Mouse (Mus musculus) intestine, embryonic 16.5 days (tissue): ENCODE data around the gene Epb41l1. TPM values are rescaled to one million over a fixed set of nuclear protein-coding genes. Genes with fewer than 3 reads are reported as not detected.
"Not testable (repeated sequence)": the region's sequence is repeated elsewhere in the genome, so short reads cannot be mapped to it uniquely, and the experiment has no call there.

Experiments
- ATAC-seq: fragments of 200-750 bp; cut with Nextera tagmentation; 2 replicates; pipeline ENCODE4 v1.8.0; 2017; ENCODE audit warnings: moderate TSS enrichment, moderate library complexity
- H3K27ac ChIP-seq: fragments of 300-500 bp; sonication (generic); 2 replicates; pipeline ENCODE4 v1.5.1; 2014; ENCODE audit warnings: mild to moderate bottlenecking, low read length
- H3K27me3 ChIP-seq: fragments of 300-500 bp; sonication (generic); replicated peaks from 2 replicates; pipeline ENCODE4 v1.6.1; 2014; ENCODE audit warnings: low read length, control low read depth, mixed read lengths; ENCODE audit not compliant: control insufficient read depth, insufficient read depth
- H3K36me3 ChIP-seq: fragments of 300-500 bp; sonication (generic); 2 replicates; pipeline ENCODE4 v1.6.1; 2014; ENCODE audit warnings: low read length, control low read depth; ENCODE audit not compliant: control insufficient read depth, insufficient read depth
- H3K4me1 ChIP-seq: fragments of 300-500 bp; sonication (generic); 2 replicates; pipeline ENCODE4 v1.6.1; 2014; ENCODE audit warnings: low read length, control low read depth, mixed read lengths; ENCODE audit not compliant: control insufficient read depth, insufficient read depth
- H3K4me2 ChIP-seq: fragments of 300-500 bp; sonication (generic); 2 replicates; pipeline ENCODE4 v1.6.1; 2014; ENCODE audit warnings: low read depth, low read length, control low read depth
- H3K4me3 ChIP-seq: fragments of 300-500 bp; sonication (generic); 2 replicates; pipeline ENCODE4 v1.5.1; 2014; ENCODE audit warnings: mild to moderate bottlenecking, low read length
- H3K9ac ChIP-seq: fragments of 300-500 bp; sonication (generic); 2 replicates; pipeline ENCODE4 v1.6.1; 2014; ENCODE audit warnings: low read depth, low read length
- H3K9me3 ChIP-seq: fragments of 300-500 bp; sonication (generic); 2 replicates; pipeline ENCODE4 v1.6.1; 2016; ENCODE audit warnings: low read length, control low read depth; ENCODE audit not compliant: control insufficient read depth
- WGBS: fragments of 180-500 bp; shearing (Covaris S2); extraction: QIAGEN DNeasy Blood & Tissue Kit; methylation state at CpG from one replicate; pipeline ENCODE4 v1.1.7; 2014; 5-methylcytosine and 5-hydroxymethylcytosine counted together
- polyA plus RNA-seq: library from polyadenylated mRNA; unstranded; fragments of >200 nt; fragmentation: Nextera tagmentation; extraction: Ambion mirVana; gene quantifications from 2 replicates; pipeline ENCODE4 v1.2.1, GENCODE M21; 2015

The Epb41l1 gene
- polyA plus RNA-seq, 1 experiment from 2014 or later, result 1.7 TPM

DNA sequence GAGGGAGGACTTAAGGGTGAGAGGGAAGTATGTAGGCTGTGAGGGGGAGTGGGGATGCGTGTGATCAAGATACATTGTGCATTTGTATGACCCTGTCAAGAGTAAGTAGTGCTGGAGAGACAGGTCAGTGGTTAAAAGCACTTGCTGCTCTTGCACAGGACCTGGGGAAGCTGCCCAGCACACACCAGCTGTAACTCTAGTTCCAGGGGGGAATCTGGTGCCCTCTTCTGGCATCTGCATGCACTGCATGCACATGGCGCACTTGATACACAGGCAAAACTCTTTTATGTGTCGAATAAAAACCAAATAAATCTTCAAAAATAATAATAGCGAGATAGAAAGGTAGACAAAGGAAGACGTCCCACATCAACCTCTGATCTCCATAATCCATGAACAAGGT, 77.2 kb downstream of the Epb41l1 start:
- Histone ChIP-seq H3K27ac (no peak overlapping the region), H3K9ac (no peak overlapping the region), H3K4me1 (no peaks in the 10 kb centered on the region), H3K27me3 (no peaks in the 10 kb centered on the region), H3K4me2 (no peak overlapping the region), H3K9me3 (no peaks in the 10 kb centered on the region), H3K4me3 (no peak overlapping the region), H3K36me3 (peaks cover 6% of the 10 kb centered on the region; the same call in 1 of the 2 replicates)
- ATAC-seq, result peak; percentile 52; the same call in 1 of the 2 replicates
- WGBS, result 52% methylated on average over 5 of the region's 5 CpGs

DNA sequence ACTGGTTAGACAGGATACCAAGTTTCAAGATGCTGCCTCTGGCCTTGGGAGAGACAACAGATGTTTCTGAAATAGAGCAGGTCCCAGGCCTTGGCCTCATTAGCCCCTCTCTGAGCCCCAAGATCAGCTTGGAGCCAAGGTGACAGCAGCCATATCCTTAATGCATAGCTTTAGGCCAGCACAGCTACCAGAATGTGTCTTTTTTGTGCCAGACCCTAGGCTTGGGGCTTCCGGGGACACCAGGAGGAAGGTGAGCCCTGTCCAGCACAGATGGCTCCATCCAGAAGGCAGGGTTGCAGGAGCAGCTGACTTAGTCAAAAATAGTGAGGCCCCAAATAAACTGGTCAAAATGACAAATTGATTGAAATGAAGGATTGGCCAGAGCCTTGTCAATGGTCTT, 80.3 kb downstream of the Epb41l1 start:
- Histone ChIP-seq H3K36me3 (0 out of 2 replicates have a peak, but pooled peaks cover 2% of the 10 kb centered on the region), H3K27me3 (no peaks in the 10 kb centered on the region), H3K4me3 (no peak overlapping the region), H3K9ac (no peak overlapping the region), H3K9me3 (no peaks in the 10 kb centered on the region), H3K4me2 (no peak overlapping the region), H3K27ac (no peak overlapping the region), H3K4me1 (no peaks in the 10 kb centered on the region)
- no peak for ATAC-seq
- 88% methylated on average over 1 of the region's 1 CpGs for WGBS

DNA sequence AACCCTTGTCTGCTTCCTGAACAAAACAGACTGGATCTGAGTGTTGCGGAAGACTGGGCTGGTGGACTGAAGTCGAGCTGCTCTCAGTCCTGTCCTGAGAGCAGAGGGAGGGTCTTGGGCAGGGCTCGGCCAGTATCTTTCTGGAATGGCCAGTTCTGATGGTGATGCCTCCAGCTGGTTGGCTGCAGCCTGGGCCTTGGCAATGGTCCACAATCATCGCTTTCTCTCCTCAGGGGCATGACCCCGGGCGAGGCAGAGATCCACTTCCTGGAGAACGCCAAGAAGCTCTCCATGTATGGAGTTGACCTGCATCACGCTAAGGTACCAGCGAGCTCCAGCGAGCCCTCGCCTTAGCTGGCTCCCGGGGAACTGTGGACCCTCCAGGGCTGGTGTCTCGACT, 84.8 kb downstream of the Epb41l1 start:
- no peak for ATAC-seq
- peaks cover 7% of the 10 kb centered on the region; the same call in 1 of the 2 replicates for H3K36me3 ChIP-seq
- H3K9ac ChIP-seq, result no peak overlapping the region

DNA sequence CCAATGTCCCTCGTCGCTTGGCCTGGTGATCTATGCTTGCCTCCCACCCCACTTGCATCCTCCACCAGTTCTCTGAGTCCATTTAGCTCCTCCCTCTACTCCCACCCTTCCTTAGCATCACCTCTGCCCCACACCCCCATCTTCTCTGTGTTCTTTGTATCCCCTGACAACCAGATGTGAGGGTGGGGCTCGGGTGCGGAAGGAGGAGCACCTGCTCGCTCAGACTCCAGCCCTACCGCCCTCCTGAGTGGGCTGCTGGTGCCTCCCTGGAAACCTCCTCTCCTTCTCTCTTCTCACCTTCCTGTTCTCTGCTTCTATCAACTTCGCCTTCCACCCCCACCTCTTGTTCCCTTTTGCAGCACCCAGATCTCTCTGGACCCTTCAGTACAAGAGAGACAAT, 91.3 kb downstream of the Epb41l1 start:
- no peak for ATAC-seq
- H3K36me3 ChIP-seq, result peaks cover 4% of the 10 kb centered on the region; the same call in 1 of the 2 replicates
- H3K9me3 ChIP-seq, result no peaks in the 10 kb centered on the region
- no peak overlapping the region for H3K27ac ChIP-seq
- no peaks in the 10 kb centered on the region for H3K27me3 ChIP-seq
- H3K4me1 ChIP-seq, result no peaks in the 10 kb centered on the region
- WGBS, result 88% methylated on average over 7 of the region's 7 CpGs
- no peak overlapping the region for H3K4me2 ChIP-seq
- no peak overlapping the region for H3K4me3 ChIP-seq
- H3K9ac ChIP-seq, result no peak overlapping the region

More for the DNA sequence above, 84.8 kb downstream of the Epb41l1 start:
- H3K4me1 ChIP-seq, result no peaks in the 10 kb centered on the region
- H3K9me3 ChIP-seq, result no peaks in the 10 kb centered on the region
- H3K4me2 ChIP-seq, result no peak overlapping the region
- no peaks in the 10 kb centered on the region for H3K27me3 ChIP-seq
- no peak overlapping the region for H3K27ac ChIP-seq
- no peak overlapping the region for H3K4me3 ChIP-seq
- WGBS, result 80% methylated on average over 13 of the region's 13 CpGs

DNA sequence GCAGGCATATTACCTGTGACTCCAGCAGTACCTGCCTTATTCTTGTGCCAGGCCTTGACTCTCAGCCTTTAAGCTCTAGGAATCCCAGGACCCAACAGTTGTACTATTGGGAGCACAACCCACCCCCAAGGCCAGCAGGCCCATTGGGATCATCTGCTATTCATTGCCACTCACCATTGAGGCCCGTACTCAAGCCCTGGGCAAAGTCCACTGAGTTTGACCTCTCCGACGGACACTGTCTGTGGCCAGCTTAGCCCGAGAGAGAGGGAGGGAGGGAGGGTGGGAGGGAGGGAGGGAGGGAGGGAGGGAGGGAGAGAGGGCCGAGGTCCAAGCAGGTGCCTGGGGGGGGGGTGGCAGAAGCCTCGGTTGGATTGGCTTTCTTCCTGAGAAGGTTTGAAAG, 91.9 kb downstream of the Epb41l1 start:
- WGBS, result 82% methylated on average over 5 of the region's 6 CpGs
- no peak overlapping the region for H3K4me3 ChIP-seq
- no peak for ATAC-seq

DNA sequence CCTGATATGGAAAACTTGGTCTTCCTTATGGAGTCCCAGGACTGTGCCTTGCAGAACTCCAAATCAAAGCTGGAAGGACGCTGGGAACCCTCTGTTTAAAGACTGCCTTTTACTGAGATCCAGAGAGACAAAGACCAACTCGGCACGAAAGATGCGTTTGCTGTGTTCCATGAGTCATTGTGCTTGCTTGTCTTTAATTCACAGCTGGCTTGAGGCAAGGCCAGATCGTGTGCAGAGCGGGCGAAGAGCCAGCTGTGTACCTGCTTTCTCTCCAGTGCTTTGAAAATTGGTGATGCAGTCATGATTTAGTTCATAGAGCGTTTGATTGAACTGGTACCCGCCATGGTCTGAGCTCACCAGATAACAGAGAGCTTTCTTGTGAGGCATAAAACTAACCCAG, 94.4 kb downstream of the Epb41l1 start:
- Histone ChIP-seq H3K27me3 (no peaks in the 10 kb centered on the region), H3K9me3 (no peaks in the 10 kb centered on the region), H3K4me1 (no peaks in the 10 kb centered on the region), H3K4me3 (no peak overlapping the region), H3K4me2 (no peak overlapping the region), H3K36me3 (peaks cover 4% of the 10 kb centered on the region; the same call in 1 of the 2 replicates), H3K9ac (no peak overlapping the region), H3K27ac (no peak overlapping the region)
- no peak for ATAC-seq
- 86% methylated on average over 9 of the region's 9 CpGs for WGBS

More for the DNA sequence above, 91.9 kb downstream of the Epb41l1 start:
- H3K27ac ChIP-seq, result no peak overlapping the region
- H3K27me3 ChIP-seq, result no peaks in the 10 kb centered on the region
- H3K9ac ChIP-seq, result no peak overlapping the region
- H3K36me3 ChIP-seq, result peaks cover 4% of the 10 kb centered on the region; the same call in 1 of the 2 replicates
- H3K9me3 ChIP-seq, result no peaks in the 10 kb centered on the region
- H3K4me2 ChIP-seq, result no peak overlapping the region
- no peaks in the 10 kb centered on the region for H3K4me1 ChIP-seq

DNA sequence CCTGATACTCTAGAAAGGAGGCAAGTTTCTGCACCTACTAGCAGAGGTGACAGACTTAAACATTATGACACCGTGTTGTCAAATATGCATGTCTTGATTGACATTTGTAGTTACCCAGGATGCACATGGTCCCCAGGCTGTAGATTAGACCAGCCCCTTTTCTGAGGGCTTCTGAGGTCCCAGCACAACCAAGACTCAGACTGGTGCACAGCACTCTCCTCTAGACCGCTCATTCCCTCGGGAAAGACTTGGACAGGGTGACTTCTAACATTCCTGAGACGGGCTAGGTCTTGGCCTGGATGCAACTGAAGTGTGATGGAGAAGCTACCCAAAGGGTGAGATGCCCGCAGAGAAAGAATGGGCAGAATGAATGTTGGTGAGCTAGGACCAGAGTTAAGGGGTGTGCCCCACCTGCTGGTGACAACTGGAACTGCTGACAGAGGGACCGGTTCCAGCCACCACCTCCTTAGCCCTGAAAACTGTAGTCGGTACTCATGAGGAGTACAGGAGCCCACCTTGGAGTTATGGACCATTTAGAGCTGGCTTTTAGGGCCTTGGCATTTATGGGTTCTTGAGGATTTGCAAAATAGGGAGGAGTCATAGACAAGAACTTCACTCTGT, 95.0 kb downstream of the Epb41l1 start:
- Histone ChIP-seq H3K4me3 (no peak overlapping the region), H3K9ac (no peak overlapping the region), H3K27me3 (no peaks in the 10 kb centered on the region), H3K9me3 (no peaks in the 10 kb centered on the region), H3K4me2 (no peak overlapping the region), H3K36me3 (peaks cover 4% of the 10 kb centered on the region; the same call in 1 of the 2 replicates), H3K27ac (no peak overlapping the region), H3K4me1 (no peaks in the 10 kb centered on the region)
- 27% methylated on average over 7 of the region's 7 CpGs for WGBS
- ATAC-seq, result peak; percentile 53; the same call in 1 of the 2 replicates

DNA sequence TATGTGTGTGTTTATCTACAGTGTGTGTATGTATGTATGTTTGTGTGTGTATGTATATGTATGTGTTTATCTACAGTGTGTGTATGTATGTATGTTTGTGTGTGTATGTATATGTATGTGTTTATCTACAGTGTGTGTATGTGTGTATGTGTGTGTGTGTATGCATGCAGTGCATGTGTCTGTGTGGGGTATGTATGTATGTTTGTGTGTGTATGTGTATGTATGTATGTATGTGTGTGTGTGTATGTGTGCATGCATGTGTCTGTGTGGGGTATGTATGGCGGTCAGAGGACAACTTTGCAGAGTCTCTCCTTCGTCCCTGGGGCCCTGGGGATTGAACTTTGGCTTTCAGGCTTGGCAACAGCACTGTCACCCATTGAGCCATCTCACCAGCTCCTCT, 96.0 kb downstream of the Epb41l1 start:
- not testable (repeated sequence) for H3K27ac ChIP-seq, H3K4me2 ChIP-seq, H3K4me3 ChIP-seq, H3K36me3 ChIP-seq, H3K27me3 ChIP-seq, H3K9me3 ChIP-seq, H3K4me1 ChIP-seq, H3K9ac ChIP-seq
- 0 out of 2 replicates have a peak, but pooled peaks have one; percentile 60 for ATAC-seq
- 77% methylated on average over 2 of the region's 2 CpGs for WGBS

DNA sequence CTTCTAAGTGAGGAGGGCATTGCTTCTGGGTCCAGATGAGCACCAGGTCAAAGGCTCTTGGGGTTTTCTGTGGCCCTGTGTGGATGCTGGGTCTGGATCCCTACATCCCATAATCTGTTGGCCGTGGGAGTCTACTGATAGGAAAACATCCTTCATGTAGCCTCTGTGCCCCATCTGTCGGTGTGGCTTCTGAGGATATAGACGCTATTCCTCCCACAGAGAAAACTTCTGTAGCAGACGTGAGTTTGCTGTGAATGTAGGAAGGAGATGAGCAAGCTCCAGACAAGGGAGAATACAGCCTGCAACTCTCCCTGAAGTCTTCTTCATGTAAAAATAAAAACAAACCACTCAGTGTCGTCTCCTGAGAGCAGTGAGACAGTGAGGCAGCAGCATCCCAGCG, 97.6 kb downstream of the Epb41l1 start:
- peaks cover 4% of the 10 kb centered on the region; the same call in 1 of the 2 replicates for H3K36me3 ChIP-seq
- no peak overlapping the region for H3K9ac ChIP-seq
- no peak overlapping the region for H3K4me3 ChIP-seq
- no peak overlapping the region for H3K4me2 ChIP-seq
- WGBS, result 79% methylated on average over 6 of the region's 6 CpGs
- no peaks in the 10 kb centered on the region for H3K27me3 ChIP-seq
- ATAC-seq, result no peak
- no peaks in the 10 kb centered on the region for H3K4me1 ChIP-seq
- H3K27ac ChIP-seq, result no peak overlapping the region
- H3K9me3 ChIP-seq, result no peaks in the 10 kb centered on the region

DNA sequence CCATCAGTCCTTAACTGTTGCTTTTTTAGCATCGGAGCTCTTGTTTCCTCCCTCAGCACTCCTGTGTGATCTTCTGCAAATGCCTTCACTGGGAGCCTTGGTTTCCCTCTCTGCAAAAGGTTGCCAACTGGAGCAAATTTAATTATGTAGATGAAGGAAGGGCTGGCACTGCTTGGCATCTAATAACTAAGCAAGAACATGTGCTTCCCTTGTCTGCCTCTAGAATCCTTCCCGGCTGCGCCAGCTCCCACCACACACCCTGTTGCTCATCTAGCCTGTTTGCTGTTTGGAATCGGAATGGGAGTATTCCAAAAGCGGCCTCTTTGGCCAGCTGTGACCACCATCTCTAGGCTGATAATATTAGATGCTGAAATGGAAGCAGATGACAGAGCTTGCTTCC, 98.9 kb downstream of the Epb41l1 start:
- H3K4me1 ChIP-seq, result no peaks in the 10 kb centered on the region
- no peak overlapping the region for H3K9ac ChIP-seq
- no peak for ATAC-seq
- no peak overlapping the region for H3K4me3 ChIP-seq
- H3K4me2 ChIP-seq, result no peak overlapping the region
- H3K9me3 ChIP-seq, result no peaks in the 10 kb centered on the region
- H3K27ac ChIP-seq, result no peak overlapping the region
- H3K36me3 ChIP-seq, result peaks cover 1% of the 10 kb centered on the region; the same call in 1 of the 2 replicates
- H3K27me3 ChIP-seq, result no peaks in the 10 kb centered on the region
- 86% methylated on average over 5 of the region's 5 CpGs for WGBS
